Mouse (Mus musculus) midbrain, embryonic 16.5 days (tissue): ENCODE data around the gene Clcn1. TPM values are rescaled to one million over a fixed set of nuclear protein-coding genes. Genes with fewer than 3 reads are reported as not detected.

Source experiments
- ATAC-seq: fragments of 200-750 bp; cut with Nextera tagmentation; 2 replicates; pipeline ENCODE4 v1.8.0; 2017; ENCODE audit warnings: moderate TSS enrichment
- H3K27ac ChIP-seq: fragments of 300-500 bp; sonication (generic); 2 replicates; pipeline ENCODE4 v1.5.1; 2014; ENCODE audit warnings: mild to moderate bottlenecking, low read length, mixed read lengths
- H3K27me3 ChIP-seq: fragments of 300-500 bp; sonication (generic); 2 replicates; pipeline ENCODE4 v1.6.1; 2014; ENCODE audit warnings: low read depth, low read length, mixed read lengths; ENCODE audit not compliant: control insufficient read depth, insufficient read depth
- H3K36me3 ChIP-seq: fragments of 300-500 bp; sonication (generic); 2 replicates; pipeline ENCODE4 v1.6.1; 2014; ENCODE audit warnings: mild to moderate bottlenecking, low read length, moderate library complexity, mixed read lengths; ENCODE audit not compliant: control insufficient read depth, insufficient read depth
- H3K4me1 ChIP-seq: fragments of 300-500 bp; sonication (generic); 2 replicates; pipeline ENCODE4 v1.6.1; 2014; ENCODE audit warnings: mild to moderate bottlenecking, low read length, mixed read lengths; ENCODE audit not compliant: control insufficient read depth, insufficient read depth
- H3K4me2 ChIP-seq: fragments of 300-500 bp; sonication (generic); 2 replicates; pipeline ENCODE4 v1.6.1; 2014; ENCODE audit warnings: mild to moderate bottlenecking, low read length, mixed read lengths
- H3K4me3 ChIP-seq: fragments of 300-500 bp; sonication (generic); 2 replicates; pipeline ENCODE4 v1.5.1; 2014; ENCODE audit warnings: low read depth, mild to moderate bottlenecking, low read length, moderate library complexity, mixed read lengths
- H3K9ac ChIP-seq: fragments of 300-500 bp; sonication (generic); 2 replicates; pipeline ENCODE4 v1.6.1; 2014; ENCODE audit warnings: low read depth, low read length, mixed read lengths
- H3K9me3 ChIP-seq: fragments of 300-500 bp; sonication (generic); replicated peaks from 2 replicates; pipeline ENCODE4 v1.6.1; 2014; ENCODE audit warnings: mild to moderate bottlenecking, low read length, mixed read lengths; ENCODE audit not compliant: control insufficient read depth, poor library complexity, severe bottlenecking
- WGBS: fragments of 180-500 bp; shearing (Covaris S2); extraction: QIAGEN DNeasy Blood & Tissue Kit; methylation state at CpG from one replicate; pipeline ENCODE4 v1.1.7; 2014; 5-methylcytosine and 5-hydroxymethylcytosine counted together
- polyA plus RNA-seq: library from polyadenylated mRNA; unstranded; fragments of >200 nt; fragmentation: Nextera tagmentation; extraction: Ambion mirVana; gene quantifications from 2 replicates; pipeline ENCODE4 v1.2.1, GENCODE M21; 2015

Gene Clcn1
- polyA plus RNA-seq, 1 experiment from 2014 or later, result 1.3 TPM

DNA sequence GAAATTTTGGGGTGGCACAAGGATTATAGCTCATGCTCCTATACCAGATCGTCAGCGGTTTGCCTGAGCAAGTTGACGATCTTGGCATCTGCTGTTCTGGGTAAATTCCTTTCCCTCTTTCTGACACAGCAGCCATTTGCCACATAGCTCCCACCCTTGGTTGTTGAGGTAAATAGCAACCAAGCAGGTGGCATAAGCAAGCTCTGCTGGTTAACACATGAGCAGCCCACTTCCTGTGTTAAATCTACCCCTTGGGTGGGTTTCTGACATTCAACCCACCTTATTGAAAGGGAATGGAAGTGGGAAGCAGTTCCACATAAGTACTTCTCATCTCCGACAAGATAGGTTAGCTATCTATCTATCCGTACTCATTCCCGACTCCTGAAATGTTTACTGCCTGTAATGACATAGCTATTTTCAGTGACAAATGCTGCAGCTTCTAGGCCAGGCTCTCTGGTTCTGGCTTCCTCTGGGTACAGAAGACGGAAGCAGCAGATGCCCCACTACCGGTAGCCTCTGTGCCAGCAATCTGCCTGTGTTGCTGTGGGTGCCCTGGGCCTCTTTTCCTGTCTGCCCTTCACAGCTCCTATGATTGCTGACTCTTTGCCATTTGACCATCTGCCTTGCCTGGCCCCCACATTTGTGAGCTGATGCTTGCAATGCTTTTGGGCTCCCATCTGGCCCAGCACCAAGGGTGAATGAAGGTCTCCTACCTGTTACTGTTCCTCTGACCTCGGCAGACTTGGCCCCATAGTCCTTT lies 57.1 kb downstream of the Clcn1 start:
- no peaks in the 10 kb centered on the region for H3K36me3 ChIP-seq
- H3K27ac ChIP-seq, result no peak overlapping the region
- WGBS, result 90% methylated on average over 9 of the region's 9 CpGs
- peaks cover 2% of the 10 kb centered on the region for H3K4me1 ChIP-seq
- no peak for ATAC-seq
- H3K27me3 ChIP-seq, result no peaks in the 10 kb centered on the region
- no peak overlapping the region for H3K9ac ChIP-seq
- H3K9me3 ChIP-seq, result no peaks in the 10 kb centered on the region
- no peak overlapping the region for H3K4me3 ChIP-seq
- no peak overlapping the region for H3K4me2 ChIP-seq

DNA sequence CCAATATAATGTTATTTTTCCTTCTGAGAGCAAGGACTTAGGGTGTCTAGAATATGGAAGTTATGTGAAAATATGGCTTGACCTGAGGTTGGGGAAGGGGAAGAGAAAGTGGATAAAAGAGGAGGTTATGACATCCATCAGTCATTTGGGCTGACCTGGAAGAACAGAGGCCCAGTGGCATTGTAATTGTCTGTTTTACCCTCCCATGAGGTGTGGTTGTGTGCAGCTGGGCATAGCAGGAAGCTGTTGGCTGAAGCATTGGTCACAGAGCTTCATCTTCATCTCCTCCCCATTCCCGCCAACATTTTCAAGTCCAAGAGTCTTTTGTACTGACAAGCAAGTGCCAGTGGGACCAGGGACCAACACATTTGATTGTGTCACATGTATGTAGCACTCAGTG lies 57.8 kb downstream of the Clcn1 start:
- WGBS, result 84% methylated on average over 1 of the region's 1 CpGs
- no peak overlapping the region for H3K9ac ChIP-seq
- H3K4me1 ChIP-seq, result peaks cover 6% of the 10 kb centered on the region
- H3K36me3 ChIP-seq, result no peaks in the 10 kb centered on the region
- no peak for ATAC-seq
- H3K4me3 ChIP-seq, result no peak overlapping the region
- H3K9me3 ChIP-seq, result no peaks in the 10 kb centered on the region
- no peak overlapping the region for H3K27ac ChIP-seq
- no peak overlapping the region for H3K4me2 ChIP-seq
- H3K27me3 ChIP-seq, result no peaks in the 10 kb centered on the region

DNA sequence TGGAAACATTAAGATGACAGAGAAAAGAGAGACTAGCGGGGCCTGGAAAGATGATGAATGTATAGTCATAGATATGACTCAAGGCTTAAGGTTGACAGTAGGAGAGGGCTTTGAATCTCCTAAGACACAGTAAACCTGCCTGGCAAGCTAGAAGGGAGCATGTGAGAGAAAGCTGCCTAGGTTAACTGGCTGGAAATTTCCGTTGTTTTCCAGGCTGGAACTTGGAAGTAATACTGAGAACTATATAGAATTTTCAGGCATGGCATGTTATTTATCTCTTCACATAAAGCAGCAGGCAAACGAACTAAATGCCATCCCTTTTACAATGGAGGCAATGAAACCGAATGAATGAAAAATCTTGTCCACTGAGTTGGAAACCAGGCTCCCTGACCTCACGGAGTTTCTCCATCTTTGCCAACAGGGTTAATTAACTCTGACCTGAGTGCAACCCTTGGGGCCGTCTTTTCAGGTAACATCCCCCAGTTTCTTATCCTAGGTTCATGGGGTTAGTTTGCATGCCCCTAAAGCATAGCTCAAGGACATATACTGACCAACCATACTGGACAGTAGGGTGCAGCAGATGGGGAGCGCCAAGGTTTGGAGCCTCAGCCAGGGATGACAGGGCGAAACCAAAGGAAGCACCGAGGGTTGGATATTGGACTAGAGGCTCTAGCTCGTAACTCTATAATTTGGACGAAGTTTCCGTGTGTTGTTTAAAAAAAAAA lies 62.0 kb downstream of the Clcn1 start:
- Histone ChIP-seq H3K36me3 (no peaks in the 10 kb centered on the region), H3K4me2 (peak overlapping the region; percentile 93), H3K27me3 (no peaks in the 10 kb centered on the region), H3K4me1 (peaks cover 19% of the 10 kb centered on the region), H3K4me3 (peak overlapping the region; percentile 62), H3K9ac (peak overlapping the region; percentile 72; the same call in 1 of the 2 replicates), H3K27ac (no peak overlapping the region), H3K9me3 (no peaks in the 10 kb centered on the region)
- ATAC-seq, result no peak
- WGBS, result 34% methylated on average over 12 of the region's 12 CpGs

DNA sequence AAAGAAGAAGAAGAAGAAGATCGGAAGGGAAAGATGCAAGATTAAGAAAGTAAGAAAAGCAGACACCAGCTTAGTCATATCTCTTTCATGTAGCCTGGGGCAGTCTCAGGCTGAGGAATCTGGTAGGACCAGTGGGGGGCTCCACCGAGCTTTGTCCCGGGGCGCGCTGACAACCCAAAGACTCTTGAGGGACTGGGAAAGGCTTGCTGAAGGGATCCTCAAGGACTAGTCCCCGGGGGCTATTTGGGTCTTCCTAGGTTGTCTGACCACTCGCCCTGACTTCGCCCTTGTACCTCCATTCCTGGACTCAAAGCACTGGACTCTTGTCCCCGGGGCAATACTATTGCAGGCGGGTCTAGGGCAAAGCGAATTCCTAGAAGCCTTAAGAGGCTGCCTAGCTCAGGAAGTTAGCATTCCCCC lies 62.5 kb downstream of the Clcn1 start:
- Histone ChIP-seq H3K4me1 (peaks cover 24% of the 10 kb centered on the region), H3K27ac (peak overlapping the region; percentile 87), H3K4me3 (peak overlapping the region; percentile 62), H3K9me3 (no peaks in the 10 kb centered on the region), H3K9ac (peak overlapping the region; percentile 72), H3K36me3 (no peaks in the 10 kb centered on the region), H3K4me2 (peak overlapping the region; percentile 93), H3K27me3 (no peaks in the 10 kb centered on the region)
- ATAC-seq, result peak; percentile 32
- WGBS, result 1% methylated on average over 11 of the region's 11 CpGs

DNA sequence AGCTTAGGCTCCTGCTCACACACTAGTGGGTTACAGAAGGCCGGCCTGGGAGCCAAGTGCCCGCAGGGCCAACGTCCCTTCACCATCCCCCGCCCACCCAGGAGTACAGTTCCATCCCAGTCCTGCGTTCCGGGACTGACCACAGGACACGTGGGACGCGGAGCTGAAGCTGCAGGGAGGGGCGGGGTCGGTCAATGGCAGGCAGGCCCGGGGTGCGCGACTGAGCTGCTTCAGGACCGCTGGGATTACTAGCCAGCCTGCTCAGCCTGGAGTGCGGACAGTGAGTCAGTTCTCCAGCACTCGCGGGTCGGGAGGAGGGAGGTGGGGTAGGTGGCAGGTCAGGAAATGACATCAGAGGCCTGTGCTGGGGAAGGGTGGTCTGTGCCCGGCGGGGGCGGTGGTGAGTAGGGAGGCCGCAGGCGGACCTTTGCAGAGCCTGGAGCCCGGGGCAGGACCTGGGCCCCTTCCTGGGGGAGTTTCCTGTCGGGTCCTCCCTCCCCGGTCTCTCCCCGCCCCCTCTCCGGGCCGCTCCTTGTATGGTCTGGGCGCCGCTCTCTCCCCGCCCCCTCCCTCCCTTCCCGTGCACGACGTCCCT lies 63.0 kb downstream of the Clcn1 start, which contains the start of gene Zyx:
TSS of gene Zyx (plus strand) at position 205 of the 595 bp plus-strand sequence.
- peaks cover 29% of the 10 kb centered on the region for H3K4me1 ChIP-seq
- peak within 1 kb of the TSS; percentile 72 for H3K9ac ChIP-seq
- no peaks in the 10 kb centered on the region for H3K9me3 ChIP-seq
- peak; percentile 96 for ATAC-seq
- H3K4me2 ChIP-seq, result peak within 1 kb of the TSS; percentile 93
- no peaks in the 10 kb centered on the region for H3K36me3 ChIP-seq
- no peaks in the 10 kb centered on the region for H3K27me3 ChIP-seq
- H3K4me3 ChIP-seq, result peak within 1 kb of the TSS; percentile 62
- WGBS, result 0% methylated on average over 27 of the region's 36 CpGs
- peak within 1 kb of the TSS; percentile 87 for H3K27ac ChIP-seq

DNA sequence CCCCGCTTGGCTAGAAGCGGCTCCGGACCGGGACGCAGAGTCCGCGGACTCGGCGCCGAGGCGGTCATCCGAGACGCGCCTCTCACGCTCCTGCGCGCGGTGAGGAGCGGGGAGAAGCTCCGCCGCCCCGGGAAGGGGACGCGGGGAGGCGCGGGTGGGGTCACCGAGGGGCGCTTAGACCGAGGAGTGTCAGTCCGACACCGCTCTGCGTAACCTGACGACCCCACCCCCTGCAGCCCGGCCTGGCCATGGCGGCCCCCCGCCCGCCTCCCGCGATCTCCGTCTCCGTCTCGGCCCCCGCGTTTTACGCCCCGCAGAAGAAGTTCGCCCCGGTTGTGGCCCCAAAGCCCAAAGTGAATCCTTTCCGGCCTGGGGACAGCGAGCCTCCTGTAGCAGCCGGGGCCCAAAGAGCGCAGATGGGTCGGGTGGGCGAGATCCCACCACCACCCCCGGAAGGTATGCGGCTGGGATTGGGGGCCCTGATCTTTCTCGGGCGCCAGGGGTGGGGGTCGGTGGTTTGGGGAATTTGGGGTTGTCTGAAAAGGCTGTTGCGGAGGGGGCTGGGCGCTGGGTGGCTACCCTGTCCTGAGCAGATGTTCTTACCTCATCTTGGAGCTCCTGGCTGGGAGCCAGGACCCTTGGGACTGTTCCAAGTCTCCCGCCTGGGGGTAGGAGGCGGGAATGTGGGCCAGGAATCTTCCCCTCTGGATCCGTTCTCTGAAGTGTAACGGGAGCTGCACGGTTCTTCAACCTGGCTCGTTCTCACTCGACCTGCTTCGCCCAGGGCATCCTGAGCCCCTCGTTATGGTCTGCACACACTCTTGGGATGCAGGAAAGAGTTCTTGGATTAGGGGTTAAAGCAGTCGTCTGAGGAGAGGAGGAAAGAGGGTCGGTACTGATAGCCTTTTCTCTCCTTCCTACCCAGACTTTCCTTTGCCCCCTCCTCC lies 63.8 kb downstream of the Clcn1 start:
- Histone ChIP-seq H3K4me2 (peak overlapping the region; percentile 93), H3K4me3 (peak overlapping the region; percentile 62), H3K36me3 (no peaks in the 10 kb centered on the region), H3K9ac (peak overlapping the region; percentile 72), H3K9me3 (no peaks in the 10 kb centered on the region), H3K4me1 (peaks cover 31% of the 10 kb centered on the region), H3K27me3 (no peaks in the 10 kb centered on the region), H3K27ac (peak overlapping the region; percentile 87)
- peak; percentile 73 for ATAC-seq
- WGBS, result under 1% methylated on average over 70 of the region's 72 CpGs

DNA sequence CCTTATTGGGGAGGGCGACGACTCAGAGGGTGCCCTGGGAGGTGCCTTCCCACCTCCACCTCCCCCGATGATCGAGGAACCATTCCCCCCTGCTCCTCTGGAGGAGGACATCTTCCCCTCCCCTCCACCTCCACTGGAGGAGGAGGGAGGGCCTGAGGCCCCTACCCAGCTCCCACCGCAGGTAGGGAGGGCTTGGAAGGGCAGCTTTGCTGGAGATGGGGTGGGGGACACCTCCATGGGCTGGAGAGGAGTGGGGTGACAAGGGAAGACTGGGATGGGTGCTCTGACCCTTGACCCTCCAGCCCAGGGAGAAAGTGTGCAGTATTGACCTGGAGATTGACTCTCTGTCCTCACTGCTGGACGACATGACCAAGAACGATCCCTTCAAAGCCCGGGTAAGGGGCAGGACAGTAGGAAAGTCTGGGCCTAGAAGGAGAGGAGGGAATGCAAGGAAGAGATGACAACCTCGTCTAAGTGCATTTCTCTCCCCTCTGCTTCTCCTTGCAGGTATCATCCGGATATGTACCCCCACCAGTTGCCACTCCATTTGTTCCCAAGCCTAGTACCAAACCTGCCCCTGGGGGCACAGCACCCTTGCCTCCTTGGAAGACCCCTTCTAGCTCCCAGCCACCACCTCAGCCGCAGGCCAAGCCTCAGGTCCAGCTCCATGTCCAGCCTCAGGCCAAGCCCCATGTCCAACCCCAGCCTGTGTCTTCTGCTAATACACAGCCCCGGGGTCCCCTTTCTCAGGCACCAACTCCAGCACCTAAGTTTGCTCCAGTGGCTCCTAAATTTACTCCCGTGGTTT lies 64.7 kb downstream of the Clcn1 start:
- ATAC-seq, result no peak
- Histone ChIP-seq H3K4me1 (peaks cover 31% of the 10 kb centered on the region), H3K27me3 (no peaks in the 10 kb centered on the region), H3K27ac (no peak overlapping the region), H3K4me3 (peak overlapping the region; percentile 62), H3K9me3 (no peaks in the 10 kb centered on the region), H3K4me2 (peak overlapping the region; percentile 93), H3K36me3 (peaks cover 1% of the 10 kb centered on the region; the same call in 1 of the 2 replicates), H3K9ac (peak overlapping the region; percentile 72)
- WGBS, result 50% methylated on average over 13 of the region's 13 CpGs
